Comparison of ENCODE assay signal across 9 mouse cellular contexts in genomic region chr6:47811324-47811723, GRCm38 (mm10). TPM values are rescaled to one million over a fixed set of nuclear protein-coding genes. Genes with fewer than 3 reads are reported as not detected.
DNase-seq lines count a peak whose midpoint lies in the region; ATAC-seq and TF ChIP-seq lines count a peak whose summit lies in the region.
"Had no signal": no experiment of that assay in that cellular context is flagged by ENCODE, and none has a peak within 500 bp of the region (broad histone marks: within the 10 kb centered on the region; RNA-seq: fewer than 3 reads in every experiment).

No protein-coding gene starts in this region.

- whole genome bisulfite sequencing in heart, adult 2 months = 58% methylated on average over 5 of the region's 5 CpGs
- 59% methylated on average over 5 of the region's 5 CpGs for WGBS in forebrain, embryonic 16.5 days
- WGBS in liver, embryonic 14.5 days (ENCODE audit: insufficient replicate concordance) = 57% methylated on average over 5 of the region's 5 CpGs

- TF ChIP-seq EP300 in heart, adult 2 months (IDR thresholded peaks at IDR 0.05; ENCODE audit: insufficient read depth, low read depth, low read length) = no peak
- no peak; the same call in 1 of the 2 replicates for TF ChIP-seq EP300 in CH12.LX (IDR thresholded peaks at IDR 0.05; ENCODE audit: low read length)
- no peak for TF ChIP-seq EP300 in liver, embryonic 14.5 days (IDR thresholded peaks at IDR 0.05; ENCODE audit: low read depth)

- no peak for TF ChIP-seq POLR2A in heart, adult 2 months (IDR thresholded peaks at IDR 0.05; ENCODE audit: insufficient read depth, low read depth, low read length)
- 0 out of 2 replicates have a peak, but pooled peaks have one; percentile 22 for TF ChIP-seq POLR2A in CH12.LX (IDR thresholded peaks at IDR 0.05; ENCODE audit: low read depth, low read length)

- H3K27ac ChIP-seq in heart, adult 2 months = no peak overlapping the region
- peak overlapping the region; percentile 60 for H3K27ac ChIP-seq in CH12.LX (ENCODE audit: insufficient read depth, low read depth)
- H3K27ac ChIP-seq in forebrain, embryonic 16.5 days (ENCODE audit: low read length) = no peak overlapping the region
- H3K27ac ChIP-seq in liver, embryonic 14.5 days = no peak overlapping the region; the same call in 1 of the 2 replicates

- no peaks in the 10 kb centered on the region for H3K27me3 ChIP-seq in heart, adult 2 months (ENCODE audit: control insufficient read depth, insufficient read depth, low read length)
- H3K27me3 ChIP-seq in CH12.LX (replicated peaks) = no peaks in the 10 kb centered on the region
- H3K27me3 ChIP-seq in forebrain, embryonic 16.5 days (replicated peaks; ENCODE audit: control insufficient read depth, insufficient read depth, low read length) = no peaks in the 10 kb centered on the region
- no peaks in the 10 kb centered on the region for H3K27me3 ChIP-seq in liver, embryonic 14.5 days (ENCODE audit: control insufficient read depth, insufficient read depth, low read length)

- in situ Hi-C loops in CH12.LX (cut with MboI; ENCODE audit: low pct_ligation_motif_present, low pct_unique_long_range_greater_than_20kb, low sequenced_read_pairs) = no loop called here

- H3K4me1 ChIP-seq in heart, adult 2 months (ENCODE audit: control insufficient read depth, insufficient read depth, low read length) = peaks cover 6% of the 10 kb centered on the region
- H3K4me1 ChIP-seq in CH12.LX (ENCODE audit: control insufficient read depth in 1 of 2, insufficient read depth in 2 of 2) = peaks cover 16 to 32% of the 10 kb centered on the region in 2 experiments
- peaks cover 29% of the 10 kb centered on the region for H3K4me1 ChIP-seq in forebrain, embryonic 16.5 days (replicated peaks; ENCODE audit: control insufficient read depth, insufficient read depth, low read length)
- peaks cover 12 to 19% of the 10 kb centered on the region in 2 experiments for H3K4me1 ChIP-seq in liver, embryonic 14.5 days (replicated peaks; ENCODE audit: control insufficient read depth in 2 of 2, insufficient read depth in 2 of 2, low read length in 1 of 2)

- no peak for TF ChIP-seq CTCF in heart, adult 2 months (IDR thresholded peaks at IDR 0.05)
- TF ChIP-seq CTCF in CH12.LX (conservative IDR thresholded peaks at IDR 0.05 in 1 of 2, IDR thresholded peaks at IDR 0.05 in 1 of 2; ENCODE audit: low read depth in 2 of 2, low read length in 2 of 2) = no peak
- TF ChIP-seq CTCF in liver, embryonic 14.5 days (IDR thresholded peaks at IDR 0.05; ENCODE audit: low read depth) = no peak

- no peaks in the 10 kb centered on the region for H3K9me3 ChIP-seq in CH12.LX (replicated peaks; ENCODE audit: low read length)
- no peaks in the 10 kb centered on the region for H3K9me3 ChIP-seq in forebrain, embryonic 16.5 days (ENCODE audit: control insufficient read depth, low read length)
- no peaks in the 10 kb centered on the region for H3K9me3 ChIP-seq in liver, embryonic 14.5 days (ENCODE audit: control insufficient read depth, low read length)

- H3K79me2 ChIP-seq in heart, adult 2 months (replicated peaks; ENCODE audit: control insufficient read depth, insufficient read depth, low read length) = peaks cover 4% of the 10 kb centered on the region; the same call in 1 of the 2 replicates
- H3K79me2 ChIP-seq in CH12.LX (replicated peaks; ENCODE audit: control insufficient read depth, extremely low read depth, insufficient read depth, poor library complexity, severe bottlenecking) = peaks cover 64% of the 10 kb centered on the region

- H3K36me3 ChIP-seq in heart, adult 2 months (ENCODE audit: control insufficient read depth, insufficient read depth, low read length) = no peaks in the 10 kb centered on the region; the same call in none of the 2 replicates
- peaks cover 7% of the 10 kb centered on the region in 2 experiments for H3K36me3 ChIP-seq in CH12.LX (replicated peaks in 1 of 2; ENCODE audit: control insufficient read depth in 1 of 2, insufficient read depth in 1 of 2, low read length in 1 of 2)
- peaks cover 5% of the 10 kb centered on the region; the same call in 1 of the 2 replicates for H3K36me3 ChIP-seq in forebrain, embryonic 16.5 days (ENCODE audit: control insufficient read depth, insufficient read depth)
- H3K36me3 ChIP-seq in liver, embryonic 14.5 days (replicated peaks; ENCODE audit: control insufficient read depth, insufficient read depth, low read depth) = peaks cover 3% of the 10 kb centered on the region

- H3K4me3 ChIP-seq in heart, adult 2 months = no peak overlapping the region
- peak overlapping the region; percentile 69 to 97 (median 91) for H3K4me3 ChIP-seq in CH12.LX (replicated peaks in 1 of 3; ENCODE audit: low read depth in 2 of 3, low read length in 2 of 3, poor library complexity in 1 of 3)
- peak overlapping the region; percentile 89 for H3K4me3 ChIP-seq in forebrain, embryonic 16.5 days (replicated peaks; ENCODE audit: low read length)
- H3K4me3 ChIP-seq in liver, embryonic 14.5 days (ENCODE audit: insufficient read depth in 1 of 2, low read depth in 2 of 2, low read length in 2 of 2) = peak overlapping the region; percentile 63 to 94

- intact Hi-C loops in heart, adult 2 months (cut with DNase I) = no loop called here

- no peak overlapping the region for H3K9ac ChIP-seq in heart, adult 2 months (ENCODE audit: low read depth, low read length)
- peak overlapping the region; percentile 98 for H3K9ac ChIP-seq in CH12.LX (ENCODE audit: insufficient read depth, low read depth)
- H3K9ac ChIP-seq in forebrain, embryonic 16.5 days (replicated peaks; ENCODE audit: low read depth, low read length) = no peak overlapping the region; the same call in 1 of the 2 replicates
- H3K9ac ChIP-seq in liver, embryonic 14.5 days (replicated peaks) = peak overlapping the region; percentile 90

- peak overlapping the region; percentile 100 for H3K4me2 ChIP-seq in CH12.LX (ENCODE audit: insufficient read depth, low read depth, poor library complexity, severe bottlenecking)
- H3K4me2 ChIP-seq in forebrain, embryonic 16.5 days (ENCODE audit: low read length) = peak overlapping the region; percentile 82
- peak overlapping the region; percentile 79 for H3K4me2 ChIP-seq in liver, embryonic 14.5 days (ENCODE audit: low read depth)

- DNase-seq in heart, adult 11 months = peak; percentile 70
- DNase-seq in heart, adult 2 months = no peak
- no peak for DNase-seq in CH12.LX (ENCODE audit: extremely low read depth)
- DNase-seq in liver, embryonic 14.5 days (ENCODE audit: low read depth in 3 of 3, low spot score in 3 of 3) = no peak
- DNase-seq in cerebellum, postnatal 36 days = no peak
- DNase-seq in urinary bladder, postnatal 10 days (ENCODE audit: low spot score) = no peak
- no peak for DNase-seq in adrenal gland, postnatal 4 days (ENCODE audit: low spot score in 2 of 2)
- DNase-seq: gastrocnemius, postnatal 10 days had no signal

- ATAC-seq in forebrain, embryonic 16.5 days = no peak
- ATAC-seq in liver, embryonic 14.5 days (ENCODE audit: insufficient read depth) = no peak

- dilution Hi-C loops in CH12.LX (cut with MboI; ENCODE audit: extremely low pct_ligation_motif_present, extremely low pct_unique_long_range_greater_than_20kb, low sequenced_read_pairs) = no loop called here

- TF ChIP-seq RAD21 in CH12.LX (IDR thresholded peaks at IDR 0.05; ENCODE audit: low read depth, low read length) = no peak

TF ChIP-seq in CH12.LX, 34 proteins besides CTCF, POLR2A, EP300 and RAD21 (continues in another document):
- TF ChIP-seq UBTF (IDR thresholded peaks at IDR 0.05; ENCODE audit: low read depth, low read length) = no peak
- peak; percentile 33; the same call in 1 of the 2 replicates for TF ChIP-seq TCF12 (IDR thresholded peaks at IDR 0.05; ENCODE audit: low read depth, low read length)
- no peak for TF ChIP-seq JUND (conservative IDR thresholded peaks at IDR 0.05; ENCODE audit: low read depth, low read length)
- TF ChIP-seq ZC3H11A (IDR thresholded peaks at IDR 0.05; ENCODE audit: low read depth, low read length) = no peak
- TF ChIP-seq ZNF384 (IDR thresholded peaks at IDR 0.05; ENCODE audit: low read depth, low read length) = no peak
- 0 out of 2 replicates have a peak, but pooled peaks have one; percentile 37 for TF ChIP-seq RCOR1 (conservative IDR thresholded peaks at IDR 0.05; ENCODE audit: low read depth, low read length)
- 0 out of 2 replicates have a peak, but pooled peaks have one; percentile 43 for TF ChIP-seq KAT2A (IDR thresholded peaks at IDR 0.05; ENCODE audit: insufficient replicate concordance, low read length)
- TF ChIP-seq BHLHE40 (IDR thresholded peaks at IDR 0.05; ENCODE audit: low read depth, low read length) = 0 out of 2 replicates have a peak, but pooled peaks have one; percentile 10

RNA-seq across cellular contexts. Expression of gene Pdia4, which starts 1.9 kb away (rescaled TPM):
- 10 to 100 TPM; 44.1 to 46.0 TPM for total RNA-seq in heart, adult 2 months (2021)
- 14.0 and 29.7 TPM in 2 replicates for polyA plus RNA-seq in heart, adult 2 months (2012; rRNA removed)
- 186 and 259 TPM in 2 replicates for total RNA-seq in CH12.LX (2012; rRNA removed)
- total RNA-seq in CH12.LX (2014; rRNA removed) = 239 and 242 TPM in 2 replicates
- polyA plus RNA-seq in CH12.LX (2012; ENCODE audit: insufficient read length, low read depth) = 204 and 205 TPM in 2 replicates
- 150 and 166 TPM in 2 replicates for polyA plus RNA-seq in forebrain, embryonic 16.5 days (2015; fragmentation: Nextera tagmentation; extraction: Ambion mirVana)
- 27.5 and 42.4 TPM in 2 replicates for polyA plus RNA-seq in liver, embryonic 14.5 days (2012; rRNA removed)
- polyA plus RNA-seq in liver, embryonic 14.5 days (2014; fragmentation: Nextera tagmentation; extraction: Ambion mirVana) = 86.1 and 90.4 TPM in 2 replicates
- total RNA-seq in adrenal gland, postnatal 4 days (2021) = 100 to 1,000 TPM; 115 to 130 TPM

RNA-seq across cellular contexts. Expression of gene Zfp786, which starts 19.3 kb away (rescaled TPM):
- total RNA-seq in heart, adult 2 months (2021) = under 1 TPM; 0.64 to 0.78 TPM
- polyA plus RNA-seq in heart, adult 2 months (2012; rRNA removed) = 0.20 and 0.47 TPM in 2 replicates
- total RNA-seq in CH12.LX (2012; rRNA removed) (0.55 and 0.89 TPM in 2 replicates), CH12.LX (2014; rRNA removed) (0.30 and 0.36 TPM in 2 replicates)
- polyA plus RNA-seq in CH12.LX (2012; ENCODE audit: insufficient read length, low read depth) = 0.20 and 0.40 TPM in 2 replicates
- polyA plus RNA-seq in forebrain, embryonic 16.5 days (2015; fragmentation: Nextera tagmentation; extraction: Ambion mirVana) = 17.0 and 21.9 TPM in 2 replicates
- 0.17 and 0.19 TPM in 2 replicates for polyA plus RNA-seq in liver, embryonic 14.5 days (2012; rRNA removed)
- 0.24 and 0.39 TPM in 2 replicates for polyA plus RNA-seq in liver, embryonic 14.5 days (2014; fragmentation: Nextera tagmentation; extraction: Ambion mirVana)
- 1 to 10 TPM; 2.1 to 2.7 TPM for total RNA-seq in adrenal gland, postnatal 4 days (2021)

RNA-seq across cellular contexts. Expression of gene Zfp398, which starts 24.1 kb away (rescaled TPM):
- total RNA-seq in heart, adult 2 months (2021) = 1 to 10 TPM; 5.8 to 7.4 TPM
- 3.3 and 5.5 TPM in 2 replicates for polyA plus RNA-seq in heart, adult 2 months (2012; rRNA removed)
- 1.8 and 2.2 TPM in 2 replicates for total RNA-seq in CH12.LX (2012; rRNA removed)
- total RNA-seq in CH12.LX (2014; rRNA removed) = 1.5 and 1.8 TPM in 2 replicates
- 4.4 and 4.6 TPM in 2 replicates for polyA plus RNA-seq in CH12.LX (2012; ENCODE audit: insufficient read length, low read depth)
- polyA plus RNA-seq in forebrain, embryonic 16.5 days (2015; fragmentation: Nextera tagmentation; extraction: Ambion mirVana) = 17.5 and 18.7 TPM in 2 replicates
- polyA plus RNA-seq in liver, embryonic 14.5 days (2012; rRNA removed) = 1.4 and 1.7 TPM in 2 replicates
- 1.2 and 1.4 TPM in 2 replicates for polyA plus RNA-seq in liver, embryonic 14.5 days (2014; fragmentation: Nextera tagmentation; extraction: Ambion mirVana)
- total RNA-seq in adrenal gland, postnatal 4 days (2021) = 10 to 100 TPM; 16.7 to 18.0 TPM

Comparison
In these comparisons a context has a peak if more than half of its experiments do, and no peak if none do; other contexts are left out.
1. H3K9ac ChIP-seq: peak in CH12.LX (single experiment) and liver, embryonic 14.5 days (single experiment); none in heart, adult 2 months (single experiment) and forebrain, embryonic 16.5 days (single experiment).
2. RNA of gene Zfp786, which starts 19.3 kb away (polyA plus RNA-seq): 17.0 to 21.9 TPM in forebrain, embryonic 16.5 days; 0.20 to 0.40 TPM in CH12.LX, 0.17 to 0.39 TPM in liver, embryonic 14.5 days and 0.20 to 0.47 TPM in heart, adult 2 months; every median in the first group is over 10 times any median in the second.
3. Peak in every context shown above with its lines, with median percentiles within 50 percentile points of each other: H3K4me2 ChIP-seq.